In the genomic region with DNA sequence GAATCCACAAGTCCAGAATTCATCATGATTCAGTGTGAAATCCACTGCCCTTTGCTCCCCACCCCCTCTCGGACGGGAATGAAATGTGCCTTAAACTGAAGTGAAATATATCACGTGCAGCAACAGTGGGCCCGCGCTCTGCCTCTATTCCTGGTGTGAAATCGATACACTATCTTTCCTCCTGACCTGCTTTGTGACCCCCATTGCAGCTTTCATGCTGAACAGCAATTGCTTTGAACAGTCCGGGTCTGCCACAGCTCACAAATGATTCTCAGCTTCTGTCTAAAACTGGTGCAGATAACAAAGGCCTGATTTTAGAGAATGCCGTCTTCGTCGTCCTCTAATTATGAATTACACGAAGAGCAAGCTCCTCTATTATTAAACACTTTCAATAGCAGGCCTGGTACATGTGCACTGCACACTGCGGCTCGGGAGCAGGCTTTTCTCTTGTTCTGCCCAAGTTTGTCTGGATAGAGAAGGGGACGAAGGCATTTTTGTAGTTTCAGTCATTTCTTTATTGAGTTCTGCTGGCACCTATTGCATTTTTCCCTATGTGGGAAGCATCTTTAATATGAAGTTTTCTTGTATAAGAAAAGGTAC, we compare ENCODE assay signal across 16 mouse cellular contexts.
DNase-seq lines count a peak whose midpoint lies in the region; ATAC-seq lines count a peak whose summit lies in the region.
"Had no signal": no experiment of that assay in that cellular context is flagged by ENCODE, and none has a peak within 500 bp of the region (broad histone marks: within the 10 kb centered on the region; RNA-seq: fewer than 3 reads in every experiment).

No protein-coding gene starts in this region.

- no peak overlapping the region for H3K4me2 ChIP-seq in kidney, embryonic 16.5 days (replicated peaks; ENCODE audit: low read depth, low read length)
- no peak overlapping the region for H3K4me2 ChIP-seq in forebrain, embryonic 16.5 days (ENCODE audit: low read length)
- no peak overlapping the region for H3K4me2 ChIP-seq in neural tube, embryonic 11.5 days (ENCODE audit: low read depth)
- H3K4me2 ChIP-seq: embryonic facial prominence, embryonic 13.5 days; intestine, embryonic 15.5 days; liver, embryonic 11.5 days had no signal

- WGBS in kidney, embryonic 16.5 days = 35% methylated on average over 14 of the region's 14 CpGs
- WGBS in forebrain, embryonic 16.5 days = 19% methylated on average over 14 of the region's 14 CpGs
- WGBS in neural tube, embryonic 11.5 days = 23% methylated on average over 14 of the region's 14 CpGs

- intact Hi-C loops in heart, postnatal 14 days (cut with DNase I) = no loop called here

- peaks cover 18% of the 10 kb centered on the region; the same call in 1 of the 2 replicates for H3K4me1 ChIP-seq in kidney, embryonic 16.5 days (ENCODE audit: insufficient read depth, low read length)
- H3K4me1 ChIP-seq in forebrain, embryonic 16.5 days (replicated peaks; ENCODE audit: control insufficient read depth, insufficient read depth, low read length) = peaks cover 11% of the 10 kb centered on the region
- H3K4me1 ChIP-seq in neural tube, embryonic 11.5 days (ENCODE audit: control insufficient read depth, insufficient read depth, low read length) = peaks cover 16% of the 10 kb centered on the region
- H3K4me1 ChIP-seq: intestine, embryonic 15.5 days had no signal

- H3K9me3 ChIP-seq in kidney, embryonic 16.5 days (ENCODE audit: low read length) = no peaks in the 10 kb centered on the region
- H3K9me3 ChIP-seq in forebrain, embryonic 16.5 days (ENCODE audit: control insufficient read depth, low read length) = no peaks in the 10 kb centered on the region
- H3K9me3 ChIP-seq in neural tube, embryonic 11.5 days (ENCODE audit: control insufficient read depth, low read length) = no peaks in the 10 kb centered on the region
- H3K9me3 ChIP-seq: embryonic facial prominence, embryonic 13.5 days; intestine, embryonic 15.5 days had no signal

- no peaks in the 10 kb centered on the region for H3K27me3 ChIP-seq in kidney, embryonic 16.5 days (ENCODE audit: insufficient read depth, low read length)
- no peaks in the 10 kb centered on the region for H3K27me3 ChIP-seq in forebrain, embryonic 16.5 days (replicated peaks; ENCODE audit: control insufficient read depth, insufficient read depth, low read length)
- no peaks in the 10 kb centered on the region for H3K27me3 ChIP-seq in neural tube, embryonic 11.5 days (ENCODE audit: control insufficient read depth, insufficient read depth, low read length)
- H3K27me3 ChIP-seq: intestine, embryonic 15.5 days; Patski had no signal

- peak; percentile 46; the same call in 1 of the 2 replicates for ATAC-seq in kidney, embryonic 16.5 days (ENCODE audit: low FRiP score, low TSS enrichment)
- peak; percentile 66 for ATAC-seq in forebrain, embryonic 16.5 days
- ATAC-seq in neural tube, embryonic 11.5 days (ENCODE audit: insufficient read depth, low FRiP score, low TSS enrichment) = no peak
- no peak for ATAC-seq in erythroblast, adult 5-6 weeks (replicated peaks; ENCODE audit: low FRiP score, poor library complexity, severe bottlenecking)
- ATAC-seq: CD4-positive, CD25-positive, alpha-beta regulatory T cell, adult 4 months; intestine, embryonic 15.5 days; Patski had no signal

- no peak overlapping the region for H3K4me3 ChIP-seq in kidney, embryonic 16.5 days (ENCODE audit: low read length)
- no peak overlapping the region for H3K4me3 ChIP-seq in forebrain, embryonic 16.5 days (replicated peaks; ENCODE audit: low read length)
- no peak overlapping the region for H3K4me3 ChIP-seq in neural tube, embryonic 11.5 days (ENCODE audit: low read depth, low read length)
- H3K4me3 ChIP-seq: embryonic facial prominence, embryonic 13.5 days; intestine, embryonic 15.5 days had no signal

- no peak overlapping the region for H3K27ac ChIP-seq in kidney, embryonic 16.5 days (ENCODE audit: low read length)
- 0 out of 2 replicates have a peak overlapping the region, but pooled peaks have one; percentile 9 for H3K27ac ChIP-seq in forebrain, embryonic 16.5 days (ENCODE audit: low read length)
- H3K27ac ChIP-seq in neural tube, embryonic 11.5 days (ENCODE audit: low read depth, low read length) = 0 out of 2 replicates have a peak overlapping the region, but pooled peaks have one; percentile 60
- H3K27ac ChIP-seq: embryonic facial prominence, embryonic 13.5 days; intestine, embryonic 15.5 days had no signal

- H3K36me3 ChIP-seq in kidney, embryonic 16.5 days (ENCODE audit: insufficient read depth, low read length) = no peaks in the 10 kb centered on the region
- no peaks in the 10 kb centered on the region for H3K36me3 ChIP-seq in forebrain, embryonic 16.5 days (ENCODE audit: control insufficient read depth, insufficient read depth)
- no peaks in the 10 kb centered on the region for H3K36me3 ChIP-seq in neural tube, embryonic 11.5 days (ENCODE audit: control insufficient read depth, insufficient read depth, low read length)
- H3K36me3 ChIP-seq: embryonic facial prominence, embryonic 13.5 days; intestine, embryonic 15.5 days had no signal

- no peak overlapping the region for H3K9ac ChIP-seq in kidney, embryonic 16.5 days (replicated peaks; ENCODE audit: low read length)
- 0 out of 2 replicates have a peak overlapping the region, but pooled peaks have one; percentile 13 for H3K9ac ChIP-seq in forebrain, embryonic 16.5 days (replicated peaks; ENCODE audit: low read depth, low read length)
- peak overlapping the region; percentile 10 for H3K9ac ChIP-seq in neural tube, embryonic 11.5 days (ENCODE audit: low read length)
- H3K9ac ChIP-seq: embryonic facial prominence, embryonic 13.5 days; intestine, embryonic 15.5 days had no signal

- no peak for DNase-seq in kidney, postnatal 4 days
- DNase-seq in embryo, embryonic 11 days = peak; percentile 59
- peak; percentile 47 for DNase-seq in neural tube, embryonic 11.5 days (ENCODE audit: low spot score)
- no peak for DNase-seq in urinary bladder, adult 2 months (ENCODE audit: low spot score)
- no peak for DNase-seq in heart, postnatal 14 days
- DNase-seq: adrenal gland, postnatal 10 days; cerebellum, adult 11 months; thymus, postnatal 14 days had no signal

Comparison
In these comparisons a context has a peak if more than half of its experiments do, and no peak if none do; other contexts are left out.
1. ATAC-seq: peak in kidney, embryonic 16.5 days (single experiment) and forebrain, embryonic 16.5 days (single experiment); none in neural tube, embryonic 11.5 days (single experiment) and erythroblast, adult 5-6 weeks (single experiment).
2. DNase-seq: peak in embryo, embryonic 11 days (single experiment) and neural tube, embryonic 11.5 days (single experiment); none in kidney, postnatal 4 days (0 of 2), urinary bladder, adult 2 months (single experiment) and heart, postnatal 14 days (0 of 2).